Mouse (Mus musculus): ENCODE measurements around the gene Irak4.

DNA sequence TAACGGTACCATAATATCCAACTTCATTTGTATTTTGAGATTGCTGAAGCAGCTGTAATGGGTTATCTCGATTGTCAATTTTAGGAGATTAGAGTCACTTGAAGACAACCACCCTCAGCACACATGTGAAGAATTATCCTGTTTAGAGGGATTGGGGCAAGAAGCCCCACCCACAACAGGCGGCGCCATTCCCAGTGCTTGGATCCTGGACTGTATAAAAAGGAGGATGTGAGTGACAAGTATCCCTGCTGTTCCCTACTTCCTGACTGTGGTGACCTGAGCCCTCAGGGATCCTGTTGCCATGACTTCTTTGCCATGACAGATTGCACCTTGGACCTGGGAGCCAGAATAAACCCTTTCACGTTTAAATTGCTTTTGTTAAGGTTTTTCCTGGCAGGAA lies 22.5 kb upstream of the Irak4 start:
- no peak for TF ChIP-seq CTCF (conservative IDR thresholded peaks at IDR 0.05; ENCODE audit: low read length)
- no peak for TF ChIP-seq POU5F1 (IDR thresholded peaks at IDR 0.05; ENCODE audit: borderline replicate concordance, low read length)
- TF ChIP-seq NANOG (IDR thresholded peaks at IDR 0.05; ENCODE audit: borderline replicate concordance, low read length) = no peak

Data from E14TG2a.4 (cell line).